Mouse (Mus musculus) layer of hippocampus, adult 9-11 months (tissue): ENCODE measurements around the gene H2al2c.
"Not testable (repeated sequence)": the region's sequence is repeated elsewhere in the genome, so short reads cannot be mapped to it uniquely, and the experiment has no call there.

Experiments
- DNase-seq: peaks from one replicate; pipeline ENCODE4 v3.0.0; 2022

The H2al2c gene

GRCm38 (mm10) chrY:2598799-2599198 is at the start of gene H2al2c:
Gene H2al2c, plus strand, starts transcription at chrY:2599099.
- DNase-seq: not testable (repeated sequence)
